Mouse (Mus musculus) embryonic fibroblast, embryonic 13.5 days (primary cell): ENCODE measurements around the gene Apobr.

Source experiments
- CTCF ChIP-seq: IDR thresholded peaks from 2 replicates; pipeline ENCODE4 v1.5.1; 2011; ENCODE audit warnings: mild to moderate bottlenecking, control low read depth, low read length, moderate library complexity, borderline replicate concordance; ENCODE audit not compliant: insufficient read depth
- POLR2A ChIP-seq: IDR thresholded peaks from 2 replicates; pipeline ENCODE4 v1.6.1; 2011; ENCODE audit warnings: low read depth, mild to moderate bottlenecking, control low read depth, low read length, moderate library complexity

DNA sequence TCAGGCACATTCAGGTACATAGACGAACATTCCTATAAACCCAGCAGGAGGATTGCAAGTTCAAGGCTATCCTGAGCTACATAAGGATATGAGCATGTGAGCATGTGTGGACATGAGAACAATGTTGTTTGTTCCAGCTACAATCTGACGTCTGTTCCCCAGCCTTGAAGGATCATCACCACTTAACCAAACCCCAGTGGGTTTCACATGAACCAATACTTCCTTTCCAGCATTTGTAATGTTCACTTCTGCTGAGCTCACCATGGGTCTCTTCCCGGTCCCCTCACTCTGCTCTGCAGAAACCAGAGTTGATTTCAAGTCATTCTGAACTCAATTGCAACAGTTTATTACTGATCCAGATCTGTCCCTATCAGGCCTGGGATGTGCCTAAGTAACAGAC is 17.9 kb downstream of the Apobr start:
- TF ChIP-seq CTCF, result no peak
- TF ChIP-seq POLR2A, result no peak
